Mouse (Mus musculus) forebrain, embryonic 16.5 days (tissue): ENCODE measurements at regions not wholly inside any gene's neighbourhood (a gene's known extent, or its start where the extent isn't known, plus 50 kb on each side); places are given as distances from the start of the nearest gene placed in this dataset.

Source experiments
- ATAC-seq: fragments of 200-750 bp; cut with Nextera tagmentation; 2 replicates; pipeline ENCODE4 v1.8.0; 2017; ENCODE audit warnings: mild to moderate bottlenecking, moderate library complexity
- H3K27ac ChIP-seq: fragments of 300-500 bp; sonication (generic); 2 replicates; pipeline ENCODE4 v1.5.1; 2014; ENCODE audit warnings: low read length, control low read depth
- H3K27me3 ChIP-seq: fragments of 300-500 bp; sonication (generic); replicated peaks from 2 replicates; pipeline ENCODE4 v1.6.1; 2014; ENCODE audit warnings: low read length; ENCODE audit not compliant: control insufficient read depth, insufficient read depth
- H3K36me3 ChIP-seq: fragments of 300-500 bp; sonication (generic); 2 replicates; pipeline ENCODE4 v1.6.1; 2014; ENCODE audit not compliant: control insufficient read depth, insufficient read depth
- H3K4me1 ChIP-seq: fragments of 300-500 bp; sonication (generic); replicated peaks from 2 replicates; pipeline ENCODE4 v1.6.1; 2014; ENCODE audit warnings: low read length; ENCODE audit not compliant: control insufficient read depth, insufficient read depth
- H3K4me2 ChIP-seq: fragments of 300-500 bp; sonication (generic); 2 replicates; pipeline ENCODE4 v1.6.1; 2014; ENCODE audit warnings: mild to moderate bottlenecking, low read length, control low read depth
- H3K4me3 ChIP-seq: fragments of 300-500 bp; sonication (generic); replicated peaks from 2 replicates; pipeline ENCODE4 v1.5.1; 2014; ENCODE audit warnings: mild to moderate bottlenecking, low read length, control low read depth
- H3K9ac ChIP-seq: fragments of 300-500 bp; sonication (generic); replicated peaks from 2 replicates; pipeline ENCODE4 v1.6.1; 2014; ENCODE audit warnings: low read depth, low read length, control low read depth
- H3K9me3 ChIP-seq: fragments of 300-500 bp; sonication (generic); 2 replicates; pipeline ENCODE4 v1.6.1; 2016; ENCODE audit warnings: low read length; ENCODE audit not compliant: control insufficient read depth
- WGBS: fragments of 180-500 bp; shearing (Covaris S2); extraction: QIAGEN DNeasy Blood & Tissue Kit; methylation state at CpG from one replicate; pipeline ENCODE4 v1.1.7; 2014; 5-methylcytosine and 5-hydroxymethylcytosine counted together

- Histone ChIP-seq H3K36me3 (no peaks in the 10 kb centered on the region), H3K9ac (no peak overlapping the region), H3K27me3 (no peaks in the 10 kb centered on the region), H3K4me2 (no peak overlapping the region), H3K4me1 (no peaks in the 10 kb centered on the region), H3K4me3 (no peak overlapping the region), H3K27ac (no peak overlapping the region), H3K9me3 (no peaks in the 10 kb centered on the region)
- no peak for ATAC-seq
- 95% methylated on average over 14 of the region's 14 CpGs for WGBS
Measured at GRCm38 (mm10) chr3:119653007-119653565, 131.2 kb downstream of the Ptbp2 start.

- Histone ChIP-seq H3K9me3 (no peaks in the 10 kb centered on the region), H3K27ac (no peak overlapping the region), H3K9ac (no peak overlapping the region), H3K4me3 (no peak overlapping the region), H3K4me2 (no peak overlapping the region), H3K4me1 (no peaks in the 10 kb centered on the region), H3K36me3 (no peaks in the 10 kb centered on the region), H3K27me3 (no peaks in the 10 kb centered on the region)
- no peak for ATAC-seq
- 69% methylated on average over 3 of the region's 3 CpGs for WGBS
Measured at GRCm38 (mm10) chr3:119638633-119639032, 145.6 kb downstream of the Ptbp2 start.

- H3K27me3 ChIP-seq, result no peaks in the 10 kb centered on the region
- no peak overlapping the region for H3K27ac ChIP-seq
- H3K4me2 ChIP-seq, result no peak overlapping the region
- H3K9ac ChIP-seq, result no peak overlapping the region
- no peak overlapping the region for H3K4me3 ChIP-seq
- WGBS, result 30% methylated on average over 3 of the region's 3 CpGs
- no peak for ATAC-seq
- no peaks in the 10 kb centered on the region for H3K36me3 ChIP-seq
- H3K9me3 ChIP-seq, result no peaks in the 10 kb centered on the region
- H3K4me1 ChIP-seq, result peaks cover 3% of the 10 kb centered on the region; the same call in 1 of the 2 replicates
Measured at GRCm38 (mm10) chr3:119635641-119636040, 148.6 kb downstream of the Ptbp2 start.

- no peak overlapping the region for H3K4me3 ChIP-seq
- H3K9me3 ChIP-seq, result no peaks in the 10 kb centered on the region
- 75% methylated on average over 2 of the region's 2 CpGs for WGBS
- H3K36me3 ChIP-seq, result no peaks in the 10 kb centered on the region
- H3K9ac ChIP-seq, result no peak overlapping the region
- H3K4me2 ChIP-seq, result no peak overlapping the region
- H3K27me3 ChIP-seq, result no peaks in the 10 kb centered on the region
- H3K4me1 ChIP-seq, result peaks cover 3% of the 10 kb centered on the region; the same call in 1 of the 2 replicates
- H3K27ac ChIP-seq, result no peak overlapping the region; the same call in 1 of the 2 replicates
- ATAC-seq, result peak; percentile 58; the same call in 1 of the 2 replicates
Measured at GRCm38 (mm10) chr3:119633516-119633915, 150.8 kb downstream of the Ptbp2 start.

DNA sequence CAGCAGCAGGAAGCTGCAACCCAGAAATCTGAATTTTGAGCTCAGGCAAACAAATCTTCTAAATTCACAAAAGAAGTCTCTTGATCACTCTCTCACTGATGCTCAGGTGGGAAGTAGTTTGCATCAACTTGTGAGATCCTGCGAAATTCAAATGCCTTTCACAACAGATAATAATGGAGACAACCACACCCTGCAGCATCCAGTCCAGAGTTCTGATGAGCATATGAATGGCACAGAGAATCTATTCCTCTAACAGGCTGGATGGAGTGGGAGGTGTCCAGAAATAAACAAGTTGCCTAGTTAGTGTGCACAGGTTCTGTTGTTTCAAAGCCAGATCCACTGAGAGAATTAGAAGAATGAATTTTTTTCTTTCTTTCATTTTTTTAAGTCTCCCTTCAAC is 178.2 kb downstream of the Ptbp2 start:
- ATAC-seq, result no peak
- no peaks in the 10 kb centered on the region for H3K4me1 ChIP-seq
- no peak overlapping the region for H3K4me3 ChIP-seq
- WGBS, result 94% methylated on average over 1 of the region's 1 CpGs
- H3K9me3 ChIP-seq, result no peaks in the 10 kb centered on the region
- H3K27me3 ChIP-seq, result no peaks in the 10 kb centered on the region
- H3K9ac ChIP-seq, result no peak overlapping the region
- H3K36me3 ChIP-seq, result no peaks in the 10 kb centered on the region
- H3K27ac ChIP-seq, result no peak overlapping the region
- H3K4me2 ChIP-seq, result no peak overlapping the region

DNA sequence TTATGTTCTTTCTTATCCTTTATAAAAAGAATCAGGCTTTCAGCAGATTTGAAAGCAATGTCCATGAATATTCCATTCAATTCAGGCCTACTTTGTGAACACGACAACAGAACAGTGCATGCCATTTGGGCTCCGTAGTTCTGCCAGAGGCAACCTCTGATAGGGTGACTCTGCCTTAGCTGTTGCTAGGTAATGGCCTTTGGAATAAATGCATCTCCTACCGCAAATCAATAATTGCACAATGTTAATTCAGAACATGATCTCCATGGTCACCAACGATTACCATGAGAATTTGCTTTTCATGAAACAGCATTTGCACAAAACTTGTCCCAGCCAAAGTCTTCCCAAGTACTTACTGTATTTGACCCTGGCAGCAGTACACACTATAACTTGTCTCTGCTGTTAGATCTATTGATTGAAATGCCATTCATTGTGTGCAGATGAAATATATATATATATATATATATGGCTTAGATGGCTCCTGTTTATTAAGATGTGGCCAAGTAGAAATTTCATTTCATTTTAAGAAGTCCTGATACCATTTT is 195.3 kb downstream of the Ptbp2 start:
- Histone ChIP-seq H3K4me2 (no peak overlapping the region), H3K36me3 (no peaks in the 10 kb centered on the region), H3K4me1 (no peaks in the 10 kb centered on the region), H3K9ac (no peak overlapping the region), H3K27ac (no peak overlapping the region), H3K27me3 (no peaks in the 10 kb centered on the region), H3K9me3 (0 out of 2 replicates have a peak, but pooled peaks cover 3% of the 10 kb centered on the region), H3K4me3 (no peak overlapping the region)
- 24% methylated on average over 4 of the region's 4 CpGs for WGBS
- ATAC-seq, result peak; percentile 98

GRCm38 (mm10) chr3:119587971-119588370 is 196.3 kb downstream of the Ptbp2 start:
- Histone ChIP-seq H3K9ac (no peak overlapping the region), H3K4me1 (no peaks in the 10 kb centered on the region), H3K27me3 (no peaks in the 10 kb centered on the region), H3K36me3 (no peaks in the 10 kb centered on the region), H3K27ac (no peak overlapping the region), H3K4me2 (no peak overlapping the region), H3K4me3 (no peak overlapping the region), H3K9me3 (peaks cover 5% of the 10 kb centered on the region; the same call in 1 of the 2 replicates)
- ATAC-seq, result no peak
- 81% methylated on average over 2 of the region's 2 CpGs for WGBS

DNA sequence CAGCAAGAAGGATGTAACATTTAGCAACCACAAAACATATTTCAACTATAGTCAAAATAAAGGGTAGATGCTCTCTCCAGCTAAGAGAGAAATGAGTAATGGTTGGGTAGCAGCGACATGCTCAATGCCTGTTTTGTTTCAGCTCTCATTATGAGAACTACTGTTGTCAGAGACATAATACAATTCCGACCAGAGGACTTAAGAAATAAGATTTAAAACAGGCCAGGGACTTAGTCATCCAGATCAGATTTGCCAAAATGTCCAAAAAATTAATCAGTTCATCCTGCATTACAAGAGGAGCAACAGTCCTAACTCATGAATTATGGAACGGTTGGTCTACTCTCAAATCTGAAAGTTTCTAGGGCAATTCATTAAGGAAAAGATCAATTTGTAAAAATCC is 208.8 kb downstream of the Ptbp2 start:
- no peaks in the 10 kb centered on the region for H3K9me3 ChIP-seq
- 65% methylated on average over 3 of the region's 3 CpGs for WGBS
- no peak overlapping the region for H3K4me2 ChIP-seq
- no peak overlapping the region for H3K27ac ChIP-seq
- H3K4me1 ChIP-seq, result no peaks in the 10 kb centered on the region
- H3K36me3 ChIP-seq, result no peaks in the 10 kb centered on the region
- no peak for ATAC-seq
- no peak overlapping the region for H3K4me3 ChIP-seq
- no peak overlapping the region for H3K9ac ChIP-seq
- no peaks in the 10 kb centered on the region for H3K27me3 ChIP-seq

DNA sequence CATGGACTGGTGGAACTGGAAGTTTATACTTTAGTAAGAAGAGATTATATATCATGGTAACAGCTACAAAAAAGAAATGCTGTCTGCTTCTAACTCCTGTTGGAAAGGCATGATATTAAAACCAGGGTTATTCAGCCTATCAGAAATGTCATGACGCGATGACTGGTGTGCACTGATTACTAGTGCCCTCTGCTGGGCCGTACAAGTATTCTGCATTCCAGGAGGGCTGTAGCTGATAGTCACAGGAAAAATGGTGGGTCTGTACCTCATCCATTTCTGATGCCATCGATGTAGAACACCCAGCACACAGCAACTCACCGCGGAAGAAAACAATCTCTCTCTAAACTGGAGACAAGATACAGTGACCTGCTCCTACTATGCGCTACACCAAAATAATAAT is 246.4 kb downstream of the Ptbp2 start:
- Histone ChIP-seq H3K9me3 (no peaks in the 10 kb centered on the region), H3K4me2 (no peak overlapping the region), H3K9ac (no peak overlapping the region), H3K4me3 (no peak overlapping the region), H3K4me1 (no peaks in the 10 kb centered on the region), H3K27me3 (no peaks in the 10 kb centered on the region), H3K36me3 (no peaks in the 10 kb centered on the region), H3K27ac (no peak overlapping the region)
- ATAC-seq, result no peak
- WGBS, result 71% methylated on average over 7 of the region's 7 CpGs
